ENCODE assay signal across 29 mouse cellular contexts in genomic region chr19:24176692-24177091, GRCm38 (mm10). TPM values are rescaled to one million over a fixed set of nuclear protein-coding genes. Genes with fewer than 3 reads are reported as not detected.
A peak's percentile ranks its signal among the peaks of the same experiment; 100 is the strongest.
DNase-seq lines count a peak whose midpoint lies in the region; ATAC-seq lines count a peak whose summit lies in the region.
"Had no signal": no experiment of that assay in that cellular context is flagged by ENCODE, and none has a peak within 500 bp of the region (broad histone marks: within the 10 kb centered on the region; RNA-seq: fewer than 3 reads in every experiment).

No protein-coding gene starts in this region.

- H3K36me3 ChIP-seq in heart, embryonic 10.5 days = no peaks in the 10 kb centered on the region
- H3K36me3 ChIP-seq in forebrain, embryonic 11.5 days (ENCODE audit: control insufficient read depth, insufficient read depth, low read length) = no peaks in the 10 kb centered on the region
- H3K36me3 ChIP-seq: forebrain, embryonic 12.5 days; heart, embryonic 12.5 days; hindbrain, embryonic 13.5 days; limb, embryonic 12.5 days; liver, embryonic 15.5 days had no signal

- H3K4me2 ChIP-seq in forebrain, embryonic 11.5 days (ENCODE audit: low read depth, low read length, severe bottlenecking) = no peak overlapping the region
- H3K4me2 ChIP-seq: forebrain, embryonic 12.5 days; heart, embryonic 12.5 days; hindbrain, embryonic 13.5 days; limb, embryonic 12.5 days; liver, embryonic 15.5 days; lung, embryonic 14.5 days; midbrain, embryonic 11.5 days had no signal

- peak; percentile 61 for ATAC-seq in megakaryocyte progenitor cell, adult 5-6 weeks (replicated peaks; ENCODE audit: poor library complexity)
- ATAC-seq in forebrain, embryonic 11.5 days (replicated peaks; ENCODE audit: low FRiP score) = no peak
- ATAC-seq: forebrain, postnatal 0 days; intestine, postnatal 0 days; midbrain, embryonic 16.5 days had no signal

- H3K27ac ChIP-seq in heart, embryonic 10.5 days = no peak overlapping the region
- no peak overlapping the region for H3K27ac ChIP-seq in forebrain, embryonic 11.5 days (ENCODE audit: low read depth, low read length)
- H3K27ac ChIP-seq: forebrain, embryonic 12.5 days; hindbrain, embryonic 13.5 days; limb, embryonic 12.5 days; liver, embryonic 15.5 days had no signal

- H3K4me1 ChIP-seq in heart, embryonic 10.5 days = peaks cover 42% of the 10 kb centered on the region
- H3K4me1 ChIP-seq in forebrain, embryonic 11.5 days (replicated peaks; ENCODE audit: control insufficient read depth, insufficient read depth, low read length) = peaks cover 5% of the 10 kb centered on the region

- DNase-seq in heart, adult 11 months = peak; percentile 92
- DNase-seq in heart, embryonic 10.5 days (ENCODE audit: low spot score) = no peak
- peak; percentile 85 for DNase-seq in ZHBTc4 (ENCODE audit: low read depth, low spot score)
- DNase-seq in layer of hippocampus, adult 8-10 months (ENCODE audit: low spot score in 2 of 2) = no peak
- DNase-seq in forebrain, embryonic 11.5 days (ENCODE audit: low spot score) = no peak
- DNase-seq in thymus, postnatal 14 days = no peak
- DNase-seq: adrenal gland, postnatal 10 days; cerebellum, adult 11 months; cerebellum, adult 9-10 months; forebrain, postnatal 0 days; gastrocnemius, postnatal 14 days; heart, adult 18-20 months; heart, postnatal 4 days; kidney, adult 9 months; kidney, postnatal 10 days; layer of hippocampus, adult 9-11 months; lung, embryonic 14.5 days; lung, postnatal 14 days; thymus, adult 2 months had no signal

- H3K4me3 ChIP-seq in heart, embryonic 10.5 days = no peak overlapping the region
- H3K4me3 ChIP-seq in forebrain, embryonic 11.5 days (ENCODE audit: low read depth, low read length) = no peak overlapping the region
- H3K4me3 ChIP-seq: erythroblast, embryonic 14.5 days; forebrain, embryonic 12.5 days; heart, embryonic 12.5 days; hindbrain, embryonic 13.5 days; limb, embryonic 12.5 days; liver, embryonic 15.5 days had no signal

- 77% methylated on average over 4 of the region's 4 CpGs for whole genome bisulfite sequencing in heart, embryonic 10.5 days
- 80% methylated on average over 4 of the region's 4 CpGs for WGBS in forebrain, embryonic 11.5 days

- H3K9ac ChIP-seq in forebrain, embryonic 11.5 days (ENCODE audit: low read length) = no peak overlapping the region
- H3K9ac ChIP-seq: forebrain, embryonic 12.5 days; forebrain, postnatal 0 days; heart, embryonic 12.5 days; hindbrain, embryonic 13.5 days; limb, embryonic 12.5 days; liver, embryonic 15.5 days; lung, embryonic 14.5 days had no signal

- no peaks in the 10 kb centered on the region for H3K9me3 ChIP-seq in heart, embryonic 10.5 days
- H3K9me3 ChIP-seq in forebrain, embryonic 11.5 days (ENCODE audit: control insufficient read depth, low read length) = no peaks in the 10 kb centered on the region
- H3K9me3 ChIP-seq: forebrain, embryonic 12.5 days; heart, embryonic 12.5 days; hindbrain, embryonic 13.5 days; limb, embryonic 12.5 days; liver, embryonic 15.5 days had no signal

- H3K27me3 ChIP-seq in heart, embryonic 10.5 days (ENCODE audit: insufficient read depth, poor library complexity, severe bottlenecking) = no peaks in the 10 kb centered on the region
- no peaks in the 10 kb centered on the region for H3K27me3 ChIP-seq in forebrain, embryonic 11.5 days (ENCODE audit: control insufficient read depth, insufficient read depth, low read length)
- H3K27me3 ChIP-seq: forebrain, embryonic 12.5 days; heart, embryonic 12.5 days; limb, embryonic 12.5 days had no signal

RNA-seq across cellular contexts. Expression of gene Tjp2, which starts 48.1 kb away (rescaled TPM):
- 31.2 and 33.9 TPM in 2 replicates for polyA plus RNA-seq in heart, embryonic 10.5 days (2016; fragmentation: Nextera tagmentation; extraction: Ambion mirVana)
- 2.5 and 2.7 TPM in 2 replicates for total RNA-seq in megakaryocyte progenitor cell, adult 5-6 weeks (2015)
- 3.5 TPM in 2 replicates for total RNA-seq in megakaryocyte progenitor cell, adult 5-6 weeks (2017)
- 10 to 100 TPM; 17.7 to 25.5 (median 23.1) TPM for total RNA-seq in layer of hippocampus, adult 8-10 months (2022)
- 32.1 and 36.9 TPM in 2 replicates for polyA plus RNA-seq in forebrain, embryonic 11.5 days (2014; fragmentation: Nextera tagmentation; extraction: Ambion mirVana)

Comparison
In these comparisons a context has a peak if more than half of its experiments do, and no peak if none do; other contexts are left out.
1. DNase-seq: peak in heart, adult 11 months (single experiment) and ZHBTc4 (single experiment); none in heart, embryonic 10.5 days (single experiment), layer of hippocampus, adult 8-10 months (0 of 2), forebrain, embryonic 11.5 days (single experiment) and thymus, postnatal 14 days (single experiment).
2. RNA of gene Tjp2, which starts 48.1 kb away (total RNA-seq): 17.7 to 25.5 TPM in layer of hippocampus, adult 8-10 months; 2.5 to 3.5 TPM in megakaryocyte progenitor cell, adult 5-6 weeks; every median in the first group is over 4 times any median in the second.